Mouse (Mus musculus): ENCODE data around the gene Ugt1a6a. TPM values are rescaled to one million over a fixed set of nuclear protein-coding genes. Genes with fewer than 3 reads are reported as not detected.

The Ugt1a6a gene
- polyA plus RNA-seq, 1 experiment from 2014 or later: 11.0 TPM

- H3K9me3 ChIP-seq (ENCODE audit: control insufficient read depth, low read length): peaks cover 51% of the 10 kb centered on the region
- H3K27ac ChIP-seq (ENCODE audit: low read length): no peak overlapping the region
- H3K4me1 ChIP-seq (ENCODE audit: control insufficient read depth, insufficient read depth, low read length): no peaks in the 10 kb centered on the region
- no peaks in the 10 kb centered on the region for H3K27me3 ChIP-seq (replicated peaks; ENCODE audit: control insufficient read depth, insufficient read depth, low read length)
- no peak overlapping the region for H3K4me3 ChIP-seq (ENCODE audit: low read length)
- H3K4me2 ChIP-seq (ENCODE audit: low read depth, low read length): no peak overlapping the region
- H3K9ac ChIP-seq (ENCODE audit: low read depth, low read length): no peak overlapping the region
- no peak for ATAC-seq
- no peaks in the 10 kb centered on the region for H3K36me3 ChIP-seq (ENCODE audit: control insufficient read depth, insufficient read depth, low read length)
- WGBS: 58% methylated on average over 2 of the region's 2 CpGs
These were observed 113.1 kb downstream of the Ugt1a6a start for GRCm38 (mm10) chr1:88247660-88248059.

DNA sequence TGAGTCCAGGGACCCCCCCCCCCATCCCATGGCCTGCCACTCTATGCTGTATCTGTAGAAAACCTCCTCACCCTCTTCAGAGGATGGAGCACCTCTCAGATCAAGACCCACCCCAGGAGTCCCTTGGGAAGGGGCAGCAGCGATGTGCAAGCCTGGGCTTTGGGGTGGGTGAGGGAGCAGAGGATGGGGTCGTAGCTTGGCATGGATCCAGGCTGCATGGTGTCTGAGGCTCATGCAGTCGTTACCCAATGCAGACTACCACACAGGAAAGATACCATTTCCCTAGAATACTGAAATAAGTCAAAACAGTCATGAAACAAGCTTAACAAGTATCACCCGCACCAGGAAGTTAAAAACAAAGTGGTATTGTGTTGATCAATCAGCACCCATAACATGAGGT is 114.0 kb downstream of the Ugt1a6a start:
- 68% methylated on average over 4 of the region's 4 CpGs for WGBS
- Histone ChIP-seq H3K4me1 (ENCODE audit: control insufficient read depth, insufficient read depth, low read length) (no peaks in the 10 kb centered on the region), H3K27me3 (replicated peaks; ENCODE audit: control insufficient read depth, insufficient read depth, low read length) (no peaks in the 10 kb centered on the region), H3K9me3 (ENCODE audit: control insufficient read depth, low read length) (peaks cover 44% of the 10 kb centered on the region), H3K4me2 (ENCODE audit: low read depth, low read length) (no peak overlapping the region), H3K4me3 (ENCODE audit: low read length) (no peak overlapping the region), H3K9ac (ENCODE audit: low read depth, low read length) (no peak overlapping the region), H3K36me3 (ENCODE audit: control insufficient read depth, insufficient read depth, low read length) (no peaks in the 10 kb centered on the region), H3K27ac (ENCODE audit: low read length) (no peak overlapping the region)
- no peak for ATAC-seq

DNA sequence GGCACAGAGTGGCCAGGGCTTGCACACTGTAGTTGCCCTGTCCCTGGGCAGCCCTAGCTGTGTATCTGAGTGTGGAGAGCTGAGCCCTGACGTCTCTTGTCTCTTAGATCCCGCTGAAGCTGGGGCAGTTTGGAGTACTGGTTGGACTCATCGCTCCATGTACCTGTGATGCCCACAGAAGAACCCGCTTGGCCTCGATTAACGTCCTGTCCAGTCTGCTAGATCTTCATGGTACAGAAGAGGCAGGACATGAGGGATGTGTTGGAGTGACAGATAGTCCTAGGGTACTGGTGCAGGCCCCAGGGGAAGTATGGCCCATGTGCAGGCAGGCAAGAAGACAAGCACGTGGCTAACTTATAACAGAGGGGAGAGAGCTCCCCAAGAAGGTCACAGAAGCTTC is 115.0 kb downstream of the Ugt1a6a start:
- Histone ChIP-seq H3K4me3 (ENCODE audit: low read length) (no peak overlapping the region), H3K4me1 (ENCODE audit: control insufficient read depth, insufficient read depth, low read length) (no peaks in the 10 kb centered on the region), H3K27me3 (replicated peaks; ENCODE audit: control insufficient read depth, insufficient read depth, low read length) (no peaks in the 10 kb centered on the region), H3K36me3 (ENCODE audit: control insufficient read depth, insufficient read depth, low read length) (no peaks in the 10 kb centered on the region), H3K4me2 (ENCODE audit: low read depth, low read length) (no peak overlapping the region), H3K27ac (ENCODE audit: low read length) (no peak overlapping the region), H3K9ac (ENCODE audit: low read depth, low read length) (no peak overlapping the region), H3K9me3 (ENCODE audit: control insufficient read depth, low read length) (peaks cover 38% of the 10 kb centered on the region)
- WGBS: 76% methylated on average over 7 of the region's 7 CpGs
- ATAC-seq: no peak

GRCm38 (mm10) chr1:88250023-88250422 is 115.4 kb downstream of the Ugt1a6a start:
- Histone ChIP-seq H3K4me3 (ENCODE audit: low read length) (no peak overlapping the region), H3K4me1 (ENCODE audit: control insufficient read depth, insufficient read depth, low read length) (no peaks in the 10 kb centered on the region), H3K9ac (ENCODE audit: low read depth, low read length) (no peak overlapping the region), H3K27ac (ENCODE audit: low read length) (no peak overlapping the region), H3K36me3 (ENCODE audit: control insufficient read depth, insufficient read depth, low read length) (no peaks in the 10 kb centered on the region), H3K9me3 (ENCODE audit: control insufficient read depth, low read length) (peaks cover 34% of the 10 kb centered on the region), H3K4me2 (ENCODE audit: low read depth, low read length) (no peak overlapping the region), H3K27me3 (replicated peaks; ENCODE audit: control insufficient read depth, insufficient read depth, low read length) (no peaks in the 10 kb centered on the region)
- ATAC-seq: no peak
- 79% methylated on average over 5 of the region's 5 CpGs for WGBS

DNA sequence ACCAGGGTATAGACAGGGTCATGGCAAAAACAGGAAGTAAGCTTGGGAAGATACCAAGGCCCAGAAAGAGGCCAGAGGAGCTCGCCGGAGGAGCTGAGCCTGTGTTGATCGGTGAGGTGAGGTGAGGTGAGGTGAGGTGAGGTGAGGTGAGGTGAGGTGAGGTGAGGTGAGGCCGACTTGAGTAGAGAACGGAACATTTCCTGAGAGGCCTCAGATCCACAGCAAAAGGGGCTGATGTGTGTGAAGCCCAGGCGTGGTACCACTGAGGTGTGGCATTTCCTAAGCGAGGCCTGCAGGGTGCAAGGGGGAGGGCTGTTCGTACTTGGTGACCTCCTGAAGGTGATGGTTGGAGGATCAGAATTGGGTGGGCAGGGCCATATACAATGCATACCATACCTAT is 118.5 kb downstream of the Ugt1a6a start:
- Histone ChIP-seq H3K4me1 (ENCODE audit: control insufficient read depth, insufficient read depth, low read length) (no peaks in the 10 kb centered on the region), H3K4me3 (ENCODE audit: low read length) (no peak overlapping the region), H3K9me3 (ENCODE audit: control insufficient read depth, low read length) (peaks cover 35% of the 10 kb centered on the region), H3K27ac (ENCODE audit: low read length) (no peak overlapping the region), H3K9ac (ENCODE audit: low read depth, low read length) (no peak overlapping the region), H3K27me3 (replicated peaks; ENCODE audit: control insufficient read depth, insufficient read depth, low read length) (no peaks in the 10 kb centered on the region), H3K4me2 (ENCODE audit: low read depth, low read length) (no peak overlapping the region), H3K36me3 (ENCODE audit: control insufficient read depth, insufficient read depth, low read length) (no peaks in the 10 kb centered on the region)
- ATAC-seq: peak; percentile 22
- WGBS: 73% methylated on average over 8 of the region's 8 CpGs

DNA sequence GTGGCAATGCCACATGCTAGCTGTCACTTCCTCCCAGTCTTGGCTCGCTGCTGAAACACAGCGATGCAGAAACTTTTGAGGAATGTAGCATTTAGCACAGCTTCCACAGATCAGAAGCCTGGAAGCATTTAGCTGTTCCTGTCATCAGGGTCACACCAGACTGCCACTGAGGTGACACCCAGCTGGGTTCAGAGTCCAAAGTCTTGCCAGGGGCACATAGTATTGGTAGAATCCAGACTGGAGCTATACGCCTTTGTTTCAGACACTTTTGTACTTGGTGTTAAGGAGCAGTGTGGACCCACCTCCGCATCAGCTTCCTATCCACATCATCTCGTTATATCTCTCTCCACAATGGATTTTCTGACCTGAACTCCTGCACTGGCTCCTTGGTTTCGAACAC is 118.9 kb downstream of the Ugt1a6a start:
- WGBS: 71% methylated on average over 6 of the region's 6 CpGs
- H3K9ac ChIP-seq (ENCODE audit: low read depth, low read length): no peak overlapping the region

DNA sequence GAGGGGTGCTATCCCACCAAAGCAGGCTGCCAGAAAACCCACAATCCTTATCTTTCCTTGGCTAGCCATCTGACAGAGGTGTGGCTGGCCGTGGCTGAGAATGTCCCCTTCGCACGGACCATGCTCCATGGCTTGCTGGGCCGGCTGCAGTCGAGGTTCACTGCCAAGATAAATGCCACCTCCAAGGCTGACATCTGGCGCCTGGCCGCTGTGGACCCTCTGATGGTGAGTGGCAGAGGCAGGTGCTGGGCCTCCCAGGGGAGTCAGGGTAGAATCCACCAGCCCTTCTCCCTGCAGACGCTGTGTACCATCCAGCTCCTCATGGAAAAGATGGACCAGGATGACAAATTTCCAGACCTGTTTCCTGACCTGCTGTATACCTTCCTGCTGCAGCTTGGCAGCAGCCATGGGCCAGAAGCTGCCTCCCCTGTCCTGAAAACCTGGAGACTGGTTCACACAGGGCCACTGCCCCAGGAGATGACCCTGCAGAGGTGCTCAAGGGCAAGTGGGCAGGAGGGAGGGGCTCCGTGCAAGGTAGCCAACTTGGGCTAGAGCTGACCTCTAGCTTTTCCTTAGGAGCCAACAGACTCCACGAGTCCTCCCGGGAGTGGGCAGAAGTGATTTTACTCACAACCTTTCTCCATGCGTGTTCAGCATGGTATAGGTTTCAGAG is 120.3 kb downstream of the Ugt1a6a start:
- Histone ChIP-seq H3K4me1 (ENCODE audit: control insufficient read depth, insufficient read depth, low read length) (0 out of 2 replicates have a peak, but pooled peaks cover 2% of the 10 kb centered on the region), H3K36me3 (ENCODE audit: control insufficient read depth, insufficient read depth, low read length) (no peaks in the 10 kb centered on the region), H3K27ac (ENCODE audit: low read length) (no peak overlapping the region), H3K4me2 (ENCODE audit: low read depth, low read length) (no peak overlapping the region), H3K9me3 (ENCODE audit: control insufficient read depth, low read length) (peaks cover 21% of the 10 kb centered on the region), H3K4me3 (ENCODE audit: low read length) (no peak overlapping the region), H3K27me3 (replicated peaks; ENCODE audit: control insufficient read depth, insufficient read depth, low read length) (no peaks in the 10 kb centered on the region), H3K9ac (ENCODE audit: low read depth, low read length) (no peak overlapping the region)
- 86% methylated on average over 12 of the region's 12 CpGs for WGBS
- ATAC-seq: no peak

More for the DNA sequence above, 118.9 kb downstream of the Ugt1a6a start:
- Histone ChIP-seq H3K4me2 (ENCODE audit: low read depth, low read length) (no peak overlapping the region), H3K9me3 (ENCODE audit: control insufficient read depth, low read length) (peaks cover 34% of the 10 kb centered on the region), H3K36me3 (ENCODE audit: control insufficient read depth, insufficient read depth, low read length) (no peaks in the 10 kb centered on the region), H3K27ac (ENCODE audit: low read length) (no peak overlapping the region), H3K27me3 (replicated peaks; ENCODE audit: control insufficient read depth, insufficient read depth, low read length) (no peaks in the 10 kb centered on the region), H3K4me3 (ENCODE audit: low read length) (no peak overlapping the region), H3K4me1 (ENCODE audit: control insufficient read depth, insufficient read depth, low read length) (no peaks in the 10 kb centered on the region)
- peak; percentile 52 for ATAC-seq

DNA sequence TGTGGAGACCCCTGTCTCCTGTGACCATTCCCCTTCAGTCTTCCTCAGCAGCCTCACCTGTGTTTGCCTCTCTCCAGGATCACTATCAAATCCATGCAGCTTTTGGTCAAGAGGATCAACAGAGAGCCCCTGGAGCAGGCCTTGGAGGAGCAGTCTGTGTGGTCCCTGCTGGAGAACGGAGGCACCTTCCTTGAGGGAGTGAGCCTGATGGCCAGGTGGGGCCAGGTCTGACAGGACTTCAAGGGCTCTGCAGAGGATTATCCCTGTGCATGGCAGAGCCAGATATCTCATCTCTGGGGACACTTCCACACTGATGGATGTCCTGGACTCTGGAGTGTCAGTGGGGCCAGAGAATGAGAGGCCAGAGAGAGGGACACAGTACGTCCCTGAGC is 120.9 kb downstream of the Ugt1a6a start:
- Histone ChIP-seq H3K4me1 (ENCODE audit: control insufficient read depth, insufficient read depth, low read length) (0 out of 2 replicates have a peak, but pooled peaks cover 5% of the 10 kb centered on the region), H3K4me3 (ENCODE audit: low read length) (no peak overlapping the region), H3K36me3 (ENCODE audit: control insufficient read depth, insufficient read depth, low read length) (peaks cover under 1% of the 10 kb centered on the region; the same call in 1 of the 2 replicates), H3K9me3 (ENCODE audit: control insufficient read depth, low read length) (peaks cover 16% of the 10 kb centered on the region; the same call in 1 of the 2 replicates), H3K27ac (ENCODE audit: low read length) (no peak overlapping the region), H3K4me2 (ENCODE audit: low read depth, low read length) (no peak overlapping the region), H3K27me3 (replicated peaks; ENCODE audit: control insufficient read depth, insufficient read depth, low read length) (no peaks in the 10 kb centered on the region), H3K9ac (ENCODE audit: low read depth, low read length) (no peak overlapping the region)
- no peak for ATAC-seq
- 58% methylated on average over 2 of the region's 2 CpGs for WGBS

GRCm38 (mm10) chr1:88255989-88256754 is 121.6 kb downstream of the Ugt1a6a start:
- Histone ChIP-seq H3K9ac (ENCODE audit: low read depth, low read length) (no peak overlapping the region), H3K9me3 (ENCODE audit: control insufficient read depth, low read length) (peaks cover 10% of the 10 kb centered on the region; the same call in 1 of the 2 replicates), H3K4me1 (ENCODE audit: control insufficient read depth, insufficient read depth, low read length) (0 out of 2 replicates have a peak, but pooled peaks cover 5% of the 10 kb centered on the region), H3K27ac (ENCODE audit: low read length) (no peak overlapping the region), H3K4me3 (ENCODE audit: low read length) (no peak overlapping the region), H3K27me3 (replicated peaks; ENCODE audit: control insufficient read depth, insufficient read depth, low read length) (no peaks in the 10 kb centered on the region), H3K36me3 (ENCODE audit: control insufficient read depth, insufficient read depth, low read length) (peaks cover 6% of the 10 kb centered on the region), H3K4me2 (ENCODE audit: low read depth, low read length) (no peak overlapping the region)
- WGBS: 79% methylated on average over 13 of the region's 13 CpGs
- ATAC-seq: no peak

All from intestine, embryonic 16.5 days (tissue).